Mouse (Mus musculus) mature B cell (primary cell): ENCODE results near the gene Rbmxl1.
"Not testable (repeated sequence)": the region's sequence is repeated elsewhere in the genome, so short reads cannot be mapped to it uniquely, and the experiment has no call there.

Source experiments
- in situ Hi-C: fragments of 300-500 bp; cut with MboI; formaldehyde crosslinking; loops from 2 replicates; pipeline ENCODE4 v1.14.3; 2019

The Rbmxl1 gene

GRCm38 (mm10) chr8:78508719-78509272 is at the start of gene Rbmxl1:
Gene Rbmxl1, minus strand, starts transcription at chr8:78508898.
- in situ Hi-C loops: no loop called here

- in situ Hi-C loops: no loop called here
These were observed 48.2 kb upstream of the Rbmxl1 start for GRCm38 (mm10) chr8:78556773-78557434.

GRCm38 (mm10) chr8:78555817-78556216 is 47.1 kb upstream of the Rbmxl1 start:
- in situ Hi-C loops: no loop called here

GRCm38 (mm10) chr8:78550752-78551134 is 42.0 kb upstream of the Rbmxl1 start:
- in situ Hi-C loops: no loop called here

GRCm38 (mm10) chr8:78549971-78550751 is 41.5 kb upstream of the Rbmxl1 start:
- in situ Hi-C loops: no loop called here

GRCm38 (mm10) chr8:78545153-78545817 is 36.6 kb upstream of the Rbmxl1 start:
- in situ Hi-C loops: not testable (repeated sequence)

- in situ Hi-C loops: no loop called here
These were observed 35.8 kb upstream of the Rbmxl1 start for GRCm38 (mm10) chr8:78544545-78544944.

- in situ Hi-C loops: no loop called here
These were observed 34.9 kb upstream of the Rbmxl1 start for GRCm38 (mm10) chr8:78543621-78544020.

- in situ Hi-C loops: not testable (repeated sequence)
These were observed 34.0 kb upstream of the Rbmxl1 start for GRCm38 (mm10) chr8:78542670-78543069.

GRCm38 (mm10) chr8:78537795-78538194 is 29.1 kb upstream of the Rbmxl1 start:
- in situ Hi-C loops: no loop called here

GRCm38 (mm10) chr8:78536716-78537115 is 28.0 kb upstream of the Rbmxl1 start:
- in situ Hi-C loops: no loop called here

GRCm38 (mm10) chr8:78533981-78534380 is 25.3 kb upstream of the Rbmxl1 start:
- in situ Hi-C loops: no loop called here

- in situ Hi-C loops: no loop called here
These were observed 6.4 kb upstream of the Rbmxl1 start for GRCm38 (mm10) chr8:78515132-78515531.

GRCm38 (mm10) chr8:78514706-78515105 is 6.0 kb upstream of the Rbmxl1 start:
- in situ Hi-C loops: loop anchor here (5.0 kb wide), 1 partner anchor 118 kb away; no protein-coding TSS in a partner anchor

GRCm38 (mm10) chr8:78513106-78513505 is 4.4 kb upstream of the Rbmxl1 start:
- in situ Hi-C loops: loop anchor here (5.0 kb wide), 1 partner anchor 119 kb away; no protein-coding TSS in a partner anchor

GRCm38 (mm10) chr8:78510926-78511325 is 2.2 kb upstream of the Rbmxl1 start:
- in situ Hi-C loops: loop anchor here (5.0 kb wide), 1 partner anchor 121 kb away; no protein-coding TSS in a partner anchor

- in situ Hi-C loops: loop anchor here (5.0 kb wide), 1 partner anchor 122 kb away; no protein-coding TSS in a partner anchor
These were observed 1.4 kb upstream of the Rbmxl1 start for GRCm38 (mm10) chr8:78510094-78510493.

- in situ Hi-C loops: loop anchor here (5.0 kb wide), 1 partner anchor 123 kb away; no protein-coding TSS in a partner anchor
These were observed 754 bp upstream of the Rbmxl1 start, which contains the start of gene Slc10a7 for GRCm38 (mm10) chr8:78509273-78510031. Gene Slc10a7, plus strand, starts transcription at chr8:78509346.

GRCm38 (mm10) chr8:78507979-78508718 is 549 bp downstream of the Rbmxl1 start:
- in situ Hi-C loops: no loop called here

GRCm38 (mm10) chr8:78502706-78503105 is 6.0 kb downstream of the Rbmxl1 start:
- in situ Hi-C loops: no loop called here
